Mouse (Mus musculus): ENCODE results near the gene Sec14l4. TPM values are rescaled to one million over a fixed set of nuclear protein-coding genes. Genes with fewer than 3 reads are reported as not detected.
"Not testable (repeated sequence)": the region's sequence is repeated elsewhere in the genome, so short reads cannot be mapped to it uniquely, and the experiment has no call there.

The Sec14l4 gene
- polyA plus RNA-seq, 1 experiment from 2014 or later = not detected

DNA sequence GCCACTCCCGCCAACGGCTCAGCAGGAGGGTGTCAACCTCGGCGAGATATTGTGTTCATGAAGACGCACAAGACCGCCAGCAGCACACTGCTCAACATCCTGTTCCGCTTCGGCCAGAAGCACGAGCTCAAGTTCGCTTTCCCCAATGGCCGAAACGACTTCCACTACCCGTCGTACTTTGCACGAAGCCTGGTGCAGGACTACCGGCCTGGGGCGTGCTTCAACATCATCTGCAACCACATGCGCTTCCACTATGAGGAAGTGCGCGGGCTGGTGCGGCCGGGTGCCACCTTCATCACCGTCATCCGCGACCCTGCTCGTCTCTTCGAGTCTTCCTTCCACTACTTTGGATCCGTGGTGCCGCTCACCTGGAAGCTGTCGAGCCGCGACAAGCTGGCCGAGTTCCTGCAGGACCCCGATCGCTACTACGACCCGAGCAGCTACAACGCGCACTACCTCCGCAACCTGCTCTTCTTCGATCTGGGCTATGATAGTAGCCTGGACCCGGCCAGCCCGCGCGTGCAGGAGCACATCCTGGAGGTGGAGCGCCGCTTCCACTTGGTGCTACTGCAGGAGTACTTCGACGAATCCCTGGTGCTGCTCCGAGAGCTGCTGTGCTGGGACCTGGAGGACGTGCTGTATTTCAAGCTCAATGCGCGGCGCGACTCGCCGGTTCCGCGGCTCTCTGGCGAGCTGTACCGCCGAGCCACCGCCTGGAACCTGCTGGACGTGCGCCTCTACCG, 33.1 kb upstream of the Sec14l4 start:
- peak overlapping the region; percentile 39 for H3K4me3 ChIP-seq (replicated peaks)
- 4% methylated on average over 66 of the region's 66 CpGs for WGBS
- H3K9me3 ChIP-seq = no peaks in the 10 kb centered on the region
- no peak for ATAC-seq (ENCODE audit: insufficient number of reproducible peaks, insufficient read depth, low FRiP score, low TSS enrichment, low read depth)
- no peak overlapping the region for H3K27ac ChIP-seq
- H3K4me1 ChIP-seq (replicated peaks) = peaks cover 27% of the 10 kb centered on the region
- H3K4me2 ChIP-seq = peak overlapping the region; percentile 61
- no peaks in the 10 kb centered on the region for H3K36me3 ChIP-seq
- H3K9ac ChIP-seq (replicated peaks) = 0 out of 2 replicates have a peak overlapping the region, but pooled peaks have one; percentile 8
- H3K27me3 ChIP-seq = peaks cover 28% of the 10 kb centered on the region

- WGBS = 9% methylated on average over 5 of the region's 5 CpGs
- peaks cover 27% of the 10 kb centered on the region for H3K4me1 ChIP-seq (replicated peaks)
- H3K4me2 ChIP-seq = no peak overlapping the region
- no peaks in the 10 kb centered on the region for H3K36me3 ChIP-seq
- no peak overlapping the region for H3K4me3 ChIP-seq (replicated peaks)
- ATAC-seq (ENCODE audit: insufficient number of reproducible peaks, insufficient read depth, low FRiP score, low TSS enrichment, low read depth) = peak; percentile 83
- peaks cover 28% of the 10 kb centered on the region for H3K27me3 ChIP-seq
- no peaks in the 10 kb centered on the region for H3K9me3 ChIP-seq
- H3K27ac ChIP-seq = peak overlapping the region; percentile 64
- no peak overlapping the region for H3K9ac ChIP-seq (replicated peaks)
Measured at GRCm38 (mm10) chr11:3999547-3999946, 31.7 kb upstream of the Sec14l4 start.

GRCm38 (mm10) chr11:4001603-4002002, 29.7 kb upstream of the Sec14l4 start:
- WGBS = 9% methylated on average over 5 of the region's 5 CpGs
- H3K27me3 ChIP-seq = peaks cover 26% of the 10 kb centered on the region
- no peaks in the 10 kb centered on the region for H3K9me3 ChIP-seq
- H3K36me3 ChIP-seq = no peaks in the 10 kb centered on the region
- no peak overlapping the region for H3K9ac ChIP-seq (replicated peaks)
- no peak for ATAC-seq (ENCODE audit: insufficient number of reproducible peaks, insufficient read depth, low FRiP score, low TSS enrichment, low read depth)
- H3K4me3 ChIP-seq (replicated peaks) = no peak overlapping the region
- H3K4me1 ChIP-seq (replicated peaks) = peaks cover 27% of the 10 kb centered on the region
- H3K4me2 ChIP-seq = no peak overlapping the region
- no peak overlapping the region for H3K27ac ChIP-seq

DNA sequence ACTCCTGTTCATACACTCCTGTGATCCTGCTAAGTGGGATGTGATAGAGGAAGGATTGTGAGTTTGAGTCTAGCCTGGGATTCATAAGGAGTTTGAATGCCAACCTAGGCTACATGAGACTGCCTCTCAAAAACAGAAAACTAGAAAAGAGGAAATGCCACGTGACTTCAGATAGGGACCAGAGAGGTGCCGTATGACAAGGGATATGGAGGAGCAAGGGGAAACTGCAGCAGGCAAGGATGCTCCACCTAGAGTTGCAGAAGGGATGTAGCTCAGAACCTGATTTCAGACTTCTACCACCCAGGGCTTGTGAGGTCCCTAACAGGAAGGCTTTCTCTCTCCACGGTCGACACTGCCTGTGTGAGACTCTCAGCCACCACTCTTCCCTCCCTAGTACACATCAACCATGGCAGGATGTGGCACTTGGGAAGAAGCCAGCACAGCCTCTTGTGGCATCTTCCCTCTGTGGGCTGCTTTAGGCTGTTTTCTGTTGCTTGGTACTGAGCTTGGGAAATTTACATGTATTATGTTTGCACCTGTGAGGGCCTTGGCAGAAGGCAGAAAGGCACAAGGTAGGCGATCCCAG, 25.9 kb upstream of the Sec14l4 start:
- Histone ChIP-seq H3K27ac (no peak overlapping the region), H3K4me3 (replicated peaks) (no peak overlapping the region), H3K4me1 (replicated peaks) (peaks cover 3% of the 10 kb centered on the region; the same call in 1 of the 2 replicates), H3K9me3 (no peaks in the 10 kb centered on the region), H3K4me2 (no peak overlapping the region), H3K27me3 (peaks cover 2% of the 10 kb centered on the region; the same call in 1 of the 2 replicates), H3K9ac (replicated peaks) (no peak overlapping the region), H3K36me3 (no peaks in the 10 kb centered on the region)
- no peak for ATAC-seq (ENCODE audit: insufficient number of reproducible peaks, insufficient read depth, low FRiP score, low TSS enrichment, low read depth)
- WGBS = 70% methylated on average over 5 of the region's 5 CpGs

- WGBS = 81% methylated on average over 3 of the region's 3 CpGs
- no peak for ATAC-seq (ENCODE audit: insufficient number of reproducible peaks, insufficient read depth, low FRiP score, low TSS enrichment, low read depth)
- no peak overlapping the region for H3K27ac ChIP-seq
- H3K36me3 ChIP-seq = no peaks in the 10 kb centered on the region
- H3K9ac ChIP-seq (replicated peaks) = no peak overlapping the region
- H3K4me1 ChIP-seq (replicated peaks) = no peaks in the 10 kb centered on the region
- H3K4me3 ChIP-seq (replicated peaks) = no peak overlapping the region
- no peak overlapping the region for H3K4me2 ChIP-seq
- no peaks in the 10 kb centered on the region for H3K9me3 ChIP-seq
- H3K27me3 ChIP-seq = 0 out of 2 replicates have a peak, but pooled peaks cover 2% of the 10 kb centered on the region
Measured at GRCm38 (mm10) chr11:4006462-4006861, 24.8 kb upstream of the Sec14l4 start.

- H3K36me3 ChIP-seq = no peaks in the 10 kb centered on the region
- no peaks in the 10 kb centered on the region for H3K27me3 ChIP-seq
- H3K9me3 ChIP-seq = peaks cover 5% of the 10 kb centered on the region; the same call in 1 of the 2 replicates
- H3K27ac ChIP-seq = no peak overlapping the region
- 81% methylated on average over 1 of the region's 1 CpGs for WGBS
- no peak overlapping the region for H3K4me2 ChIP-seq
- no peak for ATAC-seq (ENCODE audit: insufficient number of reproducible peaks, insufficient read depth, low FRiP score, low TSS enrichment, low read depth)
- no peak overlapping the region for H3K9ac ChIP-seq (replicated peaks)
- H3K4me3 ChIP-seq (replicated peaks) = no peak overlapping the region
- no peaks in the 10 kb centered on the region for H3K4me1 ChIP-seq (replicated peaks)
Measured at GRCm38 (mm10) chr11:4012616-4013015, 18.6 kb upstream of the Sec14l4 start.

GRCm38 (mm10) chr11:4015796-4016195, 15.5 kb upstream of the Sec14l4 start:
- not testable (repeated sequence) for ATAC-seq (ENCODE audit: insufficient number of reproducible peaks, insufficient read depth, low FRiP score, low TSS enrichment, low read depth); H3K4me1 ChIP-seq (replicated peaks); H3K4me3 ChIP-seq (replicated peaks); H3K9ac ChIP-seq (replicated peaks); H3K27ac ChIP-seq; H3K4me2 ChIP-seq; H3K36me3 ChIP-seq; H3K9me3 ChIP-seq; H3K27me3 ChIP-seq
- 91% methylated on average over 14 of the region's 14 CpGs for WGBS

DNA sequence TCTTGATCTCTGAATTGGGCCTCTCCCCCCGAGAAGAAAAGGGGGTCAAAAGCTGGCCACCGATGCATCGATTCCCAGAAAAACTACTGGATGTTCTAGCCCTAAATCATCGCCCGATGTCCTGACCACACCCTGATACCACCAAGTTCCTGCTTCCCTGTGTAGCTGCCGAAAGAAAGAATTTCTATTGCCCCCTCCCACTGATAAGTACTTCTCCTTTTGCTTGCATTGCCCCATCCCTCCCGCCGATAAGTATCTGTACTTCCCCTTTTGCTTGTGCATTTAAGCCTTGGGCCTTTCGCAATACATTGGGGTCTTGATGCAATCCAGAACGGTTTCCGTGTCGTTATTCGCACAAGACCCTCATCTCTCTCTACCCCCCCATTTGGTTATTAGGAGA, 9.2 kb upstream of the Sec14l4 start:
- H3K36me3 ChIP-seq; ATAC-seq (ENCODE audit: insufficient number of reproducible peaks, insufficient read depth, low FRiP score, low TSS enrichment, low read depth); H3K9ac ChIP-seq (replicated peaks); H3K27ac ChIP-seq; H3K4me1 ChIP-seq (replicated peaks); H3K4me3 ChIP-seq (replicated peaks); H3K27me3 ChIP-seq; H3K9me3 ChIP-seq; H3K4me2 ChIP-seq: not testable (repeated sequence)
- 89% methylated on average over 13 of the region's 13 CpGs for WGBS

DNA sequence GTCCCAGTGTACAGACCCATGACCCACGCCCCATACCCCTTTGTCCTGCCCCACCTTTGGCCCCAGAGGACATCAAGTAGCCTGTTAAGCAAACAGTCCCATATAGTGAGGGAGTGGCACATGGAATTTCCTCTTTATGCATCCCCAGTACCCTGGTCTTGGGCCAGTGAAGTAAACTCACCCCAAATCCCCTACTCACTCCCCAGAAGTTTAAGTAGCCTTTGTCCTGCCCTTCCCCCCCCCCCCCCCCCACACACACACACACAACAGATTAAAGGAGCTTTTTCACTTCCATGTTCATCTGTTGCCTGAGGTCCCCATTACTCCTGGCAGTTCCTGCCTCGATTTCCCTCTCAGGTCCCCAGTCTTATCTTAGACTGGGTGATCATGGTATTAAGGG, 7.9 kb upstream of the Sec14l4 start:
- no peaks in the 10 kb centered on the region for H3K9me3 ChIP-seq
- no peak overlapping the region for H3K4me3 ChIP-seq (replicated peaks)
- WGBS = 67% methylated on average over 2 of the region's 2 CpGs
- H3K27ac ChIP-seq = no peak overlapping the region
- no peak overlapping the region for H3K4me2 ChIP-seq
- H3K27me3 ChIP-seq = no peaks in the 10 kb centered on the region
- no peak for ATAC-seq (ENCODE audit: insufficient number of reproducible peaks, insufficient read depth, low FRiP score, low TSS enrichment, low read depth)
- no peaks in the 10 kb centered on the region for H3K36me3 ChIP-seq
- no peaks in the 10 kb centered on the region for H3K4me1 ChIP-seq (replicated peaks)
- no peak overlapping the region for H3K9ac ChIP-seq (replicated peaks)

DNA sequence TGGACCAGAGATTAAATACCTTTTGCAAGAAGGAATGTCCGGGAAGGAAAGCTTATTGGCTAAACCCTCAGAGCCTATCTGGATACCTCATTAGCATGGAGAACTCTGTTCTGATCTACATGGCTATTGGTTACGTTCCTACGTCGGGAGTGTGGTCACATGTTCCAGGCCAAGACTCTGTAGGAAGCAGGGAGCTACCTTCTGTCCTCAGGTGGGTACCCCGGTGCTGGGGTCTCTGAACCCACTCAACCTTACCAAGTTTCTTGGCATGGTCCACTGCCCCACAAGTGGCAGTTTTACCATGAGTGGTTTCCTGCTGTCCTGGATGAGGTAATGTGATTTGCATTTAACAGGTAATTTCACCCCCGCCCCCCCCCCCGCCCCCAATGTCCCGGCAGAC, 4.2 kb upstream of the Sec14l4 start:
- ATAC-seq (ENCODE audit: insufficient number of reproducible peaks, insufficient read depth, low FRiP score, low TSS enrichment, low read depth) = no peak
- no peak overlapping the region for H3K27ac ChIP-seq
- H3K4me1 ChIP-seq (replicated peaks) = no peaks in the 10 kb centered on the region; the same call in 1 of the 2 replicates
- no peaks in the 10 kb centered on the region for H3K9me3 ChIP-seq
- H3K4me2 ChIP-seq = no peak overlapping the region
- no peak overlapping the region for H3K9ac ChIP-seq (replicated peaks)
- no peaks in the 10 kb centered on the region for H3K36me3 ChIP-seq
- H3K27me3 ChIP-seq = peaks cover 18% of the 10 kb centered on the region
- H3K4me3 ChIP-seq (replicated peaks) = no peak overlapping the region
- WGBS = 72% methylated on average over 8 of the region's 8 CpGs

DNA sequence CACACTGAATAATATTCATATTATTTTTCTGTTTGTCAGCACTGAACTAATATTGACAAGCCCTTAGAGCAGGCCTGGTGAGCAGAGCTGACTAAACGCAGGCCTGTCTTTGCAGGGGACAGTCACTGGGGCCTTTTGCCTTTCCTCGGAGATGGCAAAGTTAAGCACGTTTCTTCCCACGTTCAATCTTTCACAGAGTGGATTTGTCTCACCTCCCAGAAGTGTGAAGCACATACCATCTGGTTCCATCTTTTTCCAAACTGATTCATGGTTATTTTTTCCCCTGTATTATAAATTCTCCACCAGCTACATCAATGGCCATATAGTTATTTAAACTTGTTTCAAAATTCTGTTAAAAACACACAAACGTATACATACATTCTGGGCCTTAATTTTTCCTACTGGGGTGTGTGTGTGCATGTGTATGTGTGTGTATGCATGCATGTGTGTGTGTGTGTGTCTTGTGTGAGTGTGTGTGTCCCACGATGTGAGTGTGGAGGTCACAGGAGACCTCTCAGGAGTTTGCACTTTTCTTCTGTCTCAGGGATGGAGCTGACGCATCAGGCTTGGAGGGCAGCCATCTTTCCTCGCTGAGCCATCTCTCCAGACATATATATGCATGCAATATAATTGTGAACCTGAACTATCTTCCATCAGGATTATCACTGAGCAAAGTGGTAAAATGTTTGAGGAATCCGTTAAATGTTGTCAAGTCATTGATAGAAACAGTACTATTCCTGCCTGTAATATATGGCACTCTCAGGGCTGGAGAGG, 3.5 kb upstream of the Sec14l4 start:
- Histone ChIP-seq H3K27me3 (peaks cover 24% of the 10 kb centered on the region), H3K9me3 (no peaks in the 10 kb centered on the region), H3K36me3 (no peaks in the 10 kb centered on the region), H3K9ac (replicated peaks) (no peak overlapping the region), H3K27ac (no peak overlapping the region), H3K4me2 (no peak overlapping the region), H3K4me1 (replicated peaks) (no peaks in the 10 kb centered on the region; the same call in 1 of the 2 replicates), H3K4me3 (replicated peaks) (no peak overlapping the region)
- 70% methylated on average over 9 of the region's 9 CpGs for WGBS
- ATAC-seq (ENCODE audit: insufficient number of reproducible peaks, insufficient read depth, low FRiP score, low TSS enrichment, low read depth) = no peak
